7 mouse cellular contexts compared by ENCODE assay signal in the genomic region with DNA sequence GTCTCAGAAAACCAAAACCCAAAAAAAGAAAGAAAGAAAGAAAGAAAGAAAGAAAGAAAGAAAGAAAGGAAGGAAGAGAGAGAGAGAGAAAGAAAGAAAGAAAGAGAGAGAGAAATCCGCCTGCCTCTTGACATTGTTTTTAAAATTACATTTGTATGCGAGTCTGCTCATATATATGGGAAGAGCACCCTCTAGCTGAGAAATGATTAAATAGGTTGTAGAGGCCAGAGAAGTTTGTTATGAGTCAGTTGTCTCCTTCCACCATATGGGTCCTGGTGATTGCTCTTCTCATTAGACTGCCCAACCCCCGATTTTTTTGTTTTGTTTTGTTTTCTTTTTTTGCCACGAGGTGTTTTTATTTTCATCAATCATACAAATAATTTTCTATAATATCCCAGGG. TPM values are rescaled to one million over a fixed set of nuclear protein-coding genes. Genes with fewer than 3 reads are reported as not detected.
DNase-seq lines count a peak whose midpoint lies in the region; ATAC-seq and TF ChIP-seq lines count a peak whose summit lies in the region.
"Not testable (repeated sequence)": the region's sequence is repeated elsewhere in the genome, so short reads cannot be mapped to it uniquely, and the experiment has no call there.

No protein-coding gene starts in this region.

- not testable (repeated sequence) for H3K27me3 ChIP-seq in heart, adult 2 months (ENCODE audit: control insufficient read depth, insufficient read depth, low read length); kidney, postnatal 0 days (ENCODE audit: insufficient read depth, low read length); lung, embryonic 14.5 days (ENCODE audit: insufficient read depth, low read length)

- DNase-seq in A20 (ENCODE audit: low read depth, low spot score): peak; percentile 71
- DNase-seq in Muller cell, postnatal 12 days (ENCODE audit: inconsistent ontology term): peak; percentile 44
- peak; percentile 54 for DNase-seq in embryo, embryonic 10.5 days (ENCODE audit: low spot score)
- DNase-seq in heart, adult 2 months: not testable (repeated sequence)
- DNase-seq in kidney, postnatal 0 days (ENCODE audit: low spot score): peak; percentile 85
- peak; percentile 79 for DNase-seq in lung, embryonic 14.5 days
- peak; percentile 58 for DNase-seq in retina, embryonic 14.5 days (ENCODE audit: low spot score)

- not testable (repeated sequence) for H3K9me3 ChIP-seq in kidney, postnatal 0 days (replicated peaks; ENCODE audit: low read length); lung, embryonic 14.5 days (ENCODE audit: low read depth, low read length)

- not testable (repeated sequence) for H3K4me1 ChIP-seq in heart, adult 2 months (ENCODE audit: control insufficient read depth, insufficient read depth, low read length); lung, embryonic 14.5 days (ENCODE audit: insufficient read depth)
- peaks cover 18% of the 10 kb centered on the region for H3K4me1 ChIP-seq in kidney, postnatal 0 days (replicated peaks; ENCODE audit: insufficient read depth, low read length)

- not testable (repeated sequence) for TF ChIP-seq POLR2A in heart, adult 2 months (IDR thresholded peaks at IDR 0.05; ENCODE audit: insufficient read depth, low read depth, low read length)

- H3K4me3 ChIP-seq in heart, adult 2 months; kidney, postnatal 0 days (replicated peaks; ENCODE audit: low read depth, low read length); lung, embryonic 14.5 days (ENCODE audit: low read depth, low read length): not testable (repeated sequence)

- ATAC-seq in kidney, postnatal 0 days (replicated peaks; ENCODE audit: low FRiP score, low read depth); lung, embryonic 14.5 days (ENCODE audit: insufficient read depth): not testable (repeated sequence)

- intact Hi-C loops in heart, adult 2 months (cut with DNase I): loop anchor here (2.0 to 10.0 kb wide), 2 partner anchors 79 to 81 kb away; a partner anchor contains a TSS

- not testable (repeated sequence) for H3K79me2 ChIP-seq in heart, adult 2 months (replicated peaks; ENCODE audit: control insufficient read depth, insufficient read depth, low read length)

- not testable (repeated sequence) for H3K36me3 ChIP-seq in heart, adult 2 months (ENCODE audit: control insufficient read depth, insufficient read depth, low read length); kidney, postnatal 0 days (ENCODE audit: insufficient read depth, low read length)
- H3K36me3 ChIP-seq in lung, embryonic 14.5 days (ENCODE audit: insufficient read depth): peaks cover 13% of the 10 kb centered on the region

- H3K4me2 ChIP-seq in kidney, postnatal 0 days (ENCODE audit: low read length); lung, embryonic 14.5 days: not testable (repeated sequence)

- 35% methylated on average over 4 of the region's 4 CpGs for WGBS in heart, adult 2 months
- 44% methylated on average over 4 of the region's 4 CpGs for WGBS in kidney, postnatal 0 days
- 42% methylated on average over 4 of the region's 4 CpGs for whole genome bisulfite sequencing in lung, embryonic 14.5 days

- H3K9ac ChIP-seq in heart, adult 2 months (ENCODE audit: low read depth, low read length); kidney, postnatal 0 days (ENCODE audit: low read depth, low read length); lung, embryonic 14.5 days: not testable (repeated sequence)

- TF ChIP-seq CTCF in heart, adult 2 months (IDR thresholded peaks at IDR 0.05): peak; percentile 59
- peak; percentile 76 for TF ChIP-seq CTCF in kidney, postnatal 0 days (IDR thresholded peaks at IDR 0.05; ENCODE audit: low read depth)
- peak; percentile 52 for TF ChIP-seq CTCF in lung, embryonic 14.5 days (IDR thresholded peaks at IDR 0.05; ENCODE audit: low read depth)

- TF ChIP-seq EP300 in heart, adult 2 months (IDR thresholded peaks at IDR 0.05; ENCODE audit: insufficient read depth, low read depth, low read length): not testable (repeated sequence)

- not testable (repeated sequence) for H3K27ac ChIP-seq in heart, adult 2 months; kidney, postnatal 0 days; lung, embryonic 14.5 days (ENCODE audit: low read depth)

RNA-seq across cellular contexts. Expression of a gene that starts 2.3 kb away (rescaled TPM):
- 10 to 100 TPM; 21.3 to 24.2 TPM for total RNA-seq in heart, adult 2 months (2021)
- 17.1 and 23.1 TPM in 2 replicates for polyA plus RNA-seq in heart, adult 2 months (2012; rRNA removed)
- polyA plus RNA-seq in kidney, postnatal 0 days (2015; fragmentation: Nextera tagmentation; extraction: Ambion mirVana): 25.0 and 26.8 TPM in 2 replicates
- 30.0 and 34.3 TPM in 2 replicates for polyA plus RNA-seq in lung, embryonic 14.5 days (2014; fragmentation: Nextera tagmentation; extraction: Ambion mirVana)

RNA-seq across cellular contexts. Expression of a gene that starts 13.5 kb away (rescaled TPM):
- 10 to 100 TPM; 37.1 to 39.0 TPM for total RNA-seq in heart, adult 2 months (2021)
- 23.5 and 33.0 TPM in 2 replicates for polyA plus RNA-seq in heart, adult 2 months (2012; rRNA removed)
- polyA plus RNA-seq in kidney, postnatal 0 days (2015; fragmentation: Nextera tagmentation; extraction: Ambion mirVana): 66.2 and 69.0 TPM in 2 replicates
- polyA plus RNA-seq in lung, embryonic 14.5 days (2014; fragmentation: Nextera tagmentation; extraction: Ambion mirVana): 78.8 and 80.2 TPM in 2 replicates

RNA-seq across cellular contexts. Expression of a gene that starts 13.5 kb away (rescaled TPM):
- 100 to 1,000 TPM; 550 to 636 TPM for total RNA-seq in heart, adult 2 months (2021)
- 265 and 386 TPM in 2 replicates for polyA plus RNA-seq in heart, adult 2 months (2012; rRNA removed)
- polyA plus RNA-seq in kidney, postnatal 0 days (2015; fragmentation: Nextera tagmentation; extraction: Ambion mirVana): 940 and 1,050 TPM in 2 replicates
- 825 and 884 TPM in 2 replicates for polyA plus RNA-seq in lung, embryonic 14.5 days (2014; fragmentation: Nextera tagmentation; extraction: Ambion mirVana)

RNA-seq across cellular contexts. Expression of a gene that starts 16.9 kb away (rescaled TPM):
- total RNA-seq in heart, adult 2 months (2021): 10 to 100 TPM in 1 of 2 experiments, 1 to 10 TPM in 1; 9.9 to 13.4 TPM
- polyA plus RNA-seq in heart, adult 2 months (2012; rRNA removed): 12.3 and 14.4 TPM in 2 replicates
- 42.3 and 47.6 TPM in 2 replicates for polyA plus RNA-seq in kidney, postnatal 0 days (2015; fragmentation: Nextera tagmentation; extraction: Ambion mirVana)
- polyA plus RNA-seq in lung, embryonic 14.5 days (2014; fragmentation: Nextera tagmentation; extraction: Ambion mirVana): 33.8 and 34.3 TPM in 2 replicates

RNA-seq across cellular contexts. Expression of a gene that starts 24.1 kb away (rescaled TPM):
- 1 to 10 TPM; 2.7 to 3.7 TPM for total RNA-seq in heart, adult 2 months (2021)
- 9.3 and 11.9 TPM in 2 replicates for polyA plus RNA-seq in heart, adult 2 months (2012; rRNA removed)
- polyA plus RNA-seq in kidney, postnatal 0 days (2015; fragmentation: Nextera tagmentation; extraction: Ambion mirVana): 17.0 and 19.1 TPM in 2 replicates
- polyA plus RNA-seq in lung, embryonic 14.5 days (2014; fragmentation: Nextera tagmentation; extraction: Ambion mirVana): 11.3 and 14.9 TPM in 2 replicates
